Mouse (Mus musculus) liver, embryonic 18 days (tissue): Measurements from ENCODE around the gene Trnt1. TPM values are rescaled to one million over a fixed set of nuclear protein-coding genes. Genes with fewer than 3 reads are reported as not detected.

ENCODE experiments used
- polyA plus RNA-seq: library from polyadenylated mRNA; depleted of rRNA; stranded (reverse); fragments of >200 nt; gene quantifications from 2 replicates; pipeline ENCODE4 v1.2.3, GENCODE M21; 2012; rRNA removed

Trnt1 gene
- 9.5 and 10.1 TPM in 2 replicates for polyA plus RNA-seq

DNA sequence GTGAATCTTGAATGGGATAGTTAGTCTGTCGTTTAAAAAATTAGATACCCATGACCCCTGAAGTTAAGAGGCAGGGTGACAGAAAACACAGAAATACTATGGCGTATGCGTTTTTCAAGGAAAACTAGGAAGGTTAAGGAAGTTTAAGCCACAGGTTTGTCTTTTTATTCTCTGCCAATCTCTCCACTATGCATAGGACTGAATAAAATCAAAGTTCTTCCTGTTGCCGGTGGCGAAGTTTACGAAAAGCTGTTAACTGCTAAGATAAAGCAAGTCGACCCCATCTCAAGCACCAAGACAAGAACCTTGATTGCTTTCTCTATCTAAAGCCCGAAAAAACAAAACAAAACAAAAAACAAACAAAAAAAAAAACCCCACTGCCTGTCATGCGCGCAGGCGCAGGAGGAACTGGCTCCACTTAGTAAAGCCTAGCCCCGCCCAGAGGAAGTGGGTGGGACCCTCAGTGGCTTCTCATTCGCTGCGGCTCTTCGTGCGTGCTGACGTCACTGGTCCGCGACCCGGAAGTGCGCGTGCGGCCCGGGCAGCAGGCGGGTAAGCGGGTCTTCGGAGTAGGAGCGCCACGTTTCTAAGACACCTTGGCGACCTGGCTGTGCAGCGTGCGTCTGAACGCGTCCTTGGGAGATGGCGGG is at the start of gene Trnt1:
Gene Trnt1, plus strand, starts transcription at position 481 of the 650 bp plus-strand sequence.

DNA sequence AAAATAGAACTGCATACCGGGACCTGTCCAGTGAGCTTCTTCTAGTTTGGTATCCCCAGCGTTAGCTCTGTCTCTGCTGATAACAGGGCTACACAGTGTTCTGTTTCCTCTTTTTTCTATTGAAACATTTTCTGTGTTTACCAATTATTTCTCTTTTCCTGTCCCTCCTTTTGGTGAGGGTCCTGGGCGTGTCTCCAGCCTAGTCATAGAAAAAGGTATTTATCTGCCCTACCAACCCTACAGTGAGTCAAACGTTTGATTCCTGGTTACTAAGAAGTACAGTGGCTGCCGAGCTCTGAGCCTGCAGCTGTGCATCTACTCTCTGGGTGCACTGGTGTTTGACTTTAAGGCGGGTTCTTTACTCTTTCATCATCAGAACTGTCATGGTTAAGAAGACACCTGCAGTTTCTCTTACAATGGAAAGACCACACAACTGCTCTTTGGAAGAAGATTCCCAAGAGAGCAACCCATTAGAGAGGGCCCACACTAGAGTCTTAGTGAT is 20.0 kb upstream of the Trnt1 start, which contains the start of gene Il5ra:
Gene Il5ra, minus strand, starts transcription at position 151 of the 502 bp plus-strand sequence.

DNA sequence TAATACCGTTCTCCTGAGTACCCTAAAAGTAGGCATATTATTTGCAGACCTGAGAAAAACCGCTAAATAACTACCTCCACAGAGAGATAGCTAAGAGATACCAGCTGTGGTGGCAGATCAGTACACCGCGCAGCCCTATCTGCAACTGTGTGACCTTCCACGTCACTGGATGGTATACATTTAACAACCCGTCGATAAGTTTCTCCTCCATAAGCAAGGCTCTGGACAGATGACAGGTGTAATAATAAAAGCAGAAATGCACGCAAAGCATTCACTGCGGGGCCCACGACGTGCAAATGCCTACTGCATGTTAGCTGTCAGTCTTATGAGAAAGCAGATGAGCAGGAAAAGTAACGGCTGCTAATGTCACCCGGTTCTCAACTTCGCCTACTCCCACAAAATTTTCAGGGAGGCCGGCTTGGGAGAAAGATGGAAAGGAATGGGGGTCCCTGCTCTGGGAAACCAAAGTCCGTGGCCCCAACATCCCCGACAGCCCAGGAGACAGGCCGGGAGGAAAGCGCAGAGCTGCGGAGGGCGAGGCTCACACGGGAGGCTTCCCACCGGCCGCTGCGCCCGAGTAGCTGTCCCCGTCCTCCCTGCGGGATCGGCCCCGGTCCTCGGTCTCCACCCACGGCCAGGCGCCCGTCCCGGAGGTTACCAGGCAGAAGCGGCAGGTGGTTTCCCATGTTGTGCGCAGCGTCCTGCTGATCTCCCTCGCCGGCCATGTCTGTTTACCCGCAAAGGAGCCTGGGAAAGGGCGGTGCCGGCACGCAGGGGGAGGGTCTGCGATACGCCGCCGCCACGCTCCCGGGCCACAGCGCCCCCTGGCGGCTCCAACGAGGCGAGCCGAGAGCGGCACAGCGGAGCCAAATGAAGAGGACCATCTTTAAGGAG is 30.7 kb downstream of the Trnt1 start, which contains the start of gene Crbn:
Gene Crbn, minus strand, starts transcription at position 745 of the 894 bp plus-strand sequence.

Other genes with a start within 250 kb of the Trnt1 start
- gene Il5ra, start 20.1 kb upstream of the Trnt1 start, polyA plus RNA-seq: 0.08 and 0.17 TPM in 2 replicates
- 8.8 and 9.4 TPM in 2 replicates for gene Crbn, start 31.0 kb downstream of the Trnt1 start, polyA plus RNA-seq